Mouse (Mus musculus) erythroblast, embryonic 14.5 days (primary cell): ENCODE results near the gene Adamts7.

ENCODE experiments used
- GATA1 ChIP-seq: IDR thresholded peaks from 2 replicates; pipeline ENCODE4 v1.6.1; 2012; ENCODE audit warnings: low read length, inconsistent platforms, mixed read lengths
- TAL1 ChIP-seq: IDR thresholded peaks from 3 replicates; pipeline ENCODE4 v1.6.1; 2012; ENCODE audit warnings: low read length, inconsistent platforms, mixed read lengths

GRCm38 (mm10) chr9:90249036-90249435 is 86.2 kb downstream of the Adamts7 start:
- TF ChIP-seq TAL1 (no peak), GATA1 (no peak)
